Mouse (Mus musculus) neural tube, embryonic 14.5 days (tissue): ENCODE results near the gene Hyal6. TPM values are rescaled to one million over a fixed set of nuclear protein-coding genes. Genes with fewer than 3 reads are reported as not detected.

Experiments used
- ATAC-seq: fragments of 200-750 bp; cut with Nextera tagmentation; 2 replicates; pipeline ENCODE4 v1.8.0; 2017; ENCODE audit warnings: low read depth, mild to moderate bottlenecking, moderate TSS enrichment, moderate library complexity
- H3K27ac ChIP-seq: fragments of 300-500 bp; sonication (generic); 2 replicates; pipeline ENCODE4 v1.5.1; 2014; ENCODE audit warnings: low read depth, mild to moderate bottlenecking, control low read depth, low read length, moderate library complexity, mixed read lengths
- H3K27me3 ChIP-seq: fragments of 300-500 bp; sonication (generic); 2 replicates; pipeline ENCODE4 v1.6.1; 2014; ENCODE audit warnings: low read length; ENCODE audit not compliant: control insufficient read depth, insufficient read depth
- H3K36me3 ChIP-seq: fragments of 300-500 bp; sonication (generic); 2 replicates; pipeline ENCODE4 v1.6.1; 2014; ENCODE audit warnings: low read length, mixed read lengths; ENCODE audit not compliant: control insufficient read depth, insufficient read depth
- H3K4me1 ChIP-seq: fragments of 300-500 bp; sonication (generic); 2 replicates; pipeline ENCODE4 v1.6.1; 2014; ENCODE audit warnings: low read length; ENCODE audit not compliant: control insufficient read depth, insufficient read depth
- H3K4me2 ChIP-seq: fragments of 300-500 bp; sonication (generic); 2 replicates; pipeline ENCODE4 v1.6.1; 2014; ENCODE audit warnings: mild to moderate bottlenecking, low read depth, low read length, control low read depth
- H3K4me3 ChIP-seq: fragments of 300-500 bp; sonication (generic); 2 replicates; pipeline ENCODE4 v1.5.1; 2014; ENCODE audit warnings: low read depth, low read length, control low read depth, mixed read lengths
- H3K9ac ChIP-seq: fragments of 300-500 bp; sonication (generic); replicated peaks from 2 replicates; pipeline ENCODE4 v1.6.1; 2014; ENCODE audit warnings: low read depth, mild to moderate bottlenecking, control low read depth, low read length, mixed read lengths
- H3K9me3 ChIP-seq: fragments of 300-500 bp; sonication (generic); 2 replicates; pipeline ENCODE4 v1.6.1; 2016; ENCODE audit warnings: low read length; ENCODE audit not compliant: control insufficient read depth
- WGBS: fragments of 180-500 bp; shearing (Covaris S2); extraction: QIAGEN DNeasy Blood & Tissue Kit; methylation state at CpG from one replicate; pipeline ENCODE4 v1.1.7; 2014; 5-methylcytosine and 5-hydroxymethylcytosine counted together
- polyA plus RNA-seq: library from polyadenylated mRNA; unstranded; fragments of >200 nt; fragmentation: Nextera tagmentation; extraction: Ambion mirVana; gene quantifications from 2 replicates; pipeline ENCODE4 v1.2.1, GENCODE M21; 2014

The Hyal6 gene
- polyA plus RNA-seq, result not detected in 2 replicates

DNA sequence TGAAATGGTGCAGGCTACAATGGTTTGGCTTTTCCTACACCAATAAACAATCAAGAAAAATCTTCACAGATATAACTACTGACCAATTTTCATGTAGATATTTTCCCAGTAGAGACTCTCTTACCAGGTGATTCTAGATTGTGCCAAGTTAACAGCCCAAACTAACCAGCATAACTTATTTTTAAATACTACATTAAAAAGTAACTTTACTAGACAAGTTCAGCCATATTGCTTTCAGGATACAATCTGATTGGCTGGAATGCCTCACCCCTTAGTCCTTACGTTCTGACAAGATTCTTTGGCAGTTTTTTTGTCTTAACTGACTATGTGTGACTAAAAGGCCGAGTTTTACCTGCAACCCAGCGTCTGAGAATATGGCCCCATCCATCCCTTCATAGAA, at the start of gene Hyal6:
Hyal6 (plus strand) TSS at position 301 of the 400 bp plus-strand sequence.
- Histone ChIP-seq H3K4me2 (no peak within 1 kb of the TSS), H3K9me3 (no peaks in the 10 kb centered on the region), H3K27ac (no peak within 1 kb of the TSS), H3K4me3 (no peak within 1 kb of the TSS), H3K27me3 (no peaks in the 10 kb centered on the region), H3K9ac (no peak within 1 kb of the TSS), H3K36me3 (no peaks in the 10 kb centered on the region), H3K4me1 (no peaks in the 10 kb centered on the region)
- ATAC-seq, result no peak
- 87% methylated on average over 3 of the region's 3 CpGs for WGBS

DNA sequence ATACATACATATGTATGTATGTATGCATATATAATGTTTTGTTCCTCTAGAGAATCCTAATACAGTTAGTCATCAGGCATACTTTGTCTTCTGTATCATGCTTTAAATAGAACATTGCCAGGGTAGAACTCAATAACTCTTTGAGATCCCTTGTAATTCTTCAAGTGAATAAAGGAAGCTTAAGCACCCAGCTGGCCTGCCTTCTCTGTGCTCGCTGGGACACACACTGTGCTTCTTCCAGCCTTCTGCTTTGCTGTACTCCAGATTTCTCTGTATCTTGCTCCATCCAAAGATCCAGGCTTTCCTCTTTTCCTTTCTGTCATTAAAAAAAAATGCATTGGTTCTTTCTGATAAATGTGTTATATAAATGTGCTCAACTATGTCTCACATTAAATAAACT, 45.2 kb upstream of the Hyal6 start:
- WGBS, result 41% methylated on average over 1 of the region's 1 CpGs

DNA sequence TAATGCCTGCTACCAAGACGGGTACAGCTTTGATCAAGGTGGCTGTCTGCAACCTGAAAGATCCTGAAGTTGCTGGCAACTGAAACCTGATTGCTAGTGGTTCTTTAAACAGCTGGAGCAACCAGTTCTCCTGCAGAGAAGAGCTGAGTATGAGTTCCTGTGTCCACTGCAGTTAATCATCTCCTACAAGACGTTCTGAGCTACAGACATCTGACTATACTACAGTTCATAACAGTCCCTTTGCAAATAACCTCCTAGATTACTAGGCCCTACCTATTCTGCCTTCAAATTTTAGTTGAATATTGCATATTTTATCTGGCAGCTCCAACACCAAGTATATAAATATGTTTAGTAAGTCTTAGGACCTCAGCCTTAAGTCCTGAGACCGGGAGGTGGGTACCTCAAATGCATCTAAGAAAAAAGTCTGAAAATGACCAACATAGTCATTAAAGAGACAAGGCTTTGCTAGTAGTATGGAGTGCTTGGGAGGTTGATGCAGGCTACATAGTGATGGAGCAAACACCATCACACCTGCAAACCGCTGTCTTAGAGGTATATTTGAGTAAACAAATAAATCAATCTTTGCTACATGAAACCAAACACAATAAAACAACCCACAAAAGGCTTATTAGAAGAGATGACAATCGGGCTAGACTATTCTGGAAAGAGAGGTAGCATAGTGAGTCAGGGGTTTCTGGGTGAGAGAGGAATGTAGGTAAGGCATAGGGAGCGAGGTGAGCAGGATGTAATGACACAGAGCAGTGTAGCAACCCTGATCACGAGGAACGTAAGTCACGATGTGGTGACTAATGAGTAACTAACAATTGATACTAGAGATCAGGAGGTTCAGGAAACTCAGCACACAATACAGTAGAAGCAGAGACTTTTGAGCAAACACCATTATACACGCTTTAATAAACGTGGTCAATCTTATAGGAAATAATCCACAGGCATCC, 38.3 kb upstream of the Hyal6 start:
- H3K4me1 ChIP-seq, result no peaks in the 10 kb centered on the region
- no peaks in the 10 kb centered on the region for H3K27me3 ChIP-seq
- no peak overlapping the region for H3K4me3 ChIP-seq
- H3K4me2 ChIP-seq, result no peak overlapping the region
- WGBS, result 85% methylated on average over 11 of the region's 11 CpGs
- H3K36me3 ChIP-seq, result no peaks in the 10 kb centered on the region
- H3K27ac ChIP-seq, result no peak overlapping the region
- no peaks in the 10 kb centered on the region for H3K9me3 ChIP-seq
- ATAC-seq, result no peak
- H3K9ac ChIP-seq, result no peak overlapping the region

More for the DNA sequence above, 45.2 kb upstream of the Hyal6 start:
- Histone ChIP-seq H3K27ac (no peak overlapping the region), H3K9ac (no peak overlapping the region), H3K4me3 (no peak overlapping the region), H3K27me3 (no peaks in the 10 kb centered on the region), H3K4me1 (no peaks in the 10 kb centered on the region), H3K4me2 (no peak overlapping the region), H3K36me3 (no peaks in the 10 kb centered on the region), H3K9me3 (no peaks in the 10 kb centered on the region)
- ATAC-seq, result no peak

DNA sequence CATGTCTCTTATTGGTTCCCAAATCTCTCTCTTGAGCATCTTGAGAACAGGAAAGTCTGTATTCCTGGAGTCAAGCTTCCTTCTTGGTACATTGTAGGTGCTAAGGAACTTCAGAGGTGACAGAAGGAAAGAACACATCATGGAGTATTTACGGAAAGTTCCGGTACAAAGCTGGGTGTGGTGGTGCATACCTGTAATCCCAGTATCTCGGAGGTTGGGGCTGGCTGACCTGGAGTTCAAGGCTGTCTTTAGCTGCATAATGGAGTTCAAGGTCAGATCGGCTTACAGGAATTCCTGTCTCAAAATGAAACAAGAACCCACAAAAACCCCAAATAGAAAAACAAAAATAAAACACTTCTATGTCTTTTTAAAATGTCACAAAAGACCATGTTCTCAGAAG, 36.9 kb upstream of the Hyal6 start:
- Histone ChIP-seq H3K27me3 (no peaks in the 10 kb centered on the region), H3K36me3 (no peaks in the 10 kb centered on the region), H3K9me3 (no peaks in the 10 kb centered on the region), H3K4me2 (no peak overlapping the region), H3K4me1 (no peaks in the 10 kb centered on the region), H3K27ac (no peak overlapping the region), H3K9ac (no peak overlapping the region), H3K4me3 (no peak overlapping the region)
- 94% methylated on average over 4 of the region's 4 CpGs for WGBS
- ATAC-seq, result no peak

DNA sequence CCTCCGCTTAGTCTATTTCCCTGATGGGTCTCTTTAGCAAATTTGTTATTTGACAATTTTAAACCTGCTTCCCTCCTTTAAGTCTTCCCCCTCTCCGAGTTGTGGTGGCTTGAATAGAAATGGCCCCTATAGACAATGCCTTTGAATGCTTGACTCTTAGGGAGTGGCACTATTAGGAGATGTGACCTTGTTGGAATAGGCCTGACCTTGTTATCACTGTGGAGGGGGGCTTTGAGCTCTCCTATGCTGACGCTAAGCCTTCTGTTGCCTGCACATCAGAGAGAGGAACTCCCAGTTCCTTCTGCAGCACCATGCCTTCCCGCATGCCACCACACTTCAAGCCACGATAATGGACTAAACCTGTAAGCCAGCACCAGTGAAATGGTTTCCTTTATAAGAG, 35.8 kb upstream of the Hyal6 start:
- Histone ChIP-seq H3K4me2 (no peak overlapping the region), H3K27ac (no peak overlapping the region), H3K9ac (no peak overlapping the region), H3K27me3 (no peaks in the 10 kb centered on the region), H3K4me3 (no peak overlapping the region), H3K4me1 (no peaks in the 10 kb centered on the region), H3K36me3 (no peaks in the 10 kb centered on the region), H3K9me3 (no peaks in the 10 kb centered on the region)
- WGBS, result 93% methylated on average over 5 of the region's 5 CpGs
- no peak for ATAC-seq

DNA sequence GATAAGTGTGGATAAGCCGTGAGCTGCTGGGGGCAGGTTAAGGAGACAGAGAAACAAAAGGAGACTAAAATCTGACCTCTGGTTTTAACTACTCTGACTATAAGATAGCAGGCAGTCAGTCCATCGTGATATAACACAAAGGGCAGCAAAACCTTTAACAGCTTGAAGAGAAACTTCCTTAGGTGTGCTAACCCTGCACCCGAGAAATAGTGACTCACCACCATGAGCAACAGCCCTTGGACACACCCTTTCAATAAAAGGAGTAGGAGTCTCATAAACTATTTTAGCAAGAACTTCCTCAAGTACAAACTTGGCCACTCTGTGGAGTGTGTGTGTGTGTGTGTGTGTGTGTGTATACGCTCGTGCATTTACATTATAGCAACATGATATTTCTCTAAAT, 26.0 kb upstream of the Hyal6 start:
- H3K4me3 ChIP-seq, result no peak overlapping the region
- no peak overlapping the region for H3K27ac ChIP-seq
- no peak overlapping the region for H3K9ac ChIP-seq
- no peaks in the 10 kb centered on the region for H3K9me3 ChIP-seq
- no peak for ATAC-seq
- no peaks in the 10 kb centered on the region for H3K27me3 ChIP-seq
- H3K4me2 ChIP-seq, result no peak overlapping the region
- H3K4me1 ChIP-seq, result no peaks in the 10 kb centered on the region
- no peaks in the 10 kb centered on the region for H3K36me3 ChIP-seq
- WGBS, result 89% methylated on average over 5 of the region's 5 CpGs

DNA sequence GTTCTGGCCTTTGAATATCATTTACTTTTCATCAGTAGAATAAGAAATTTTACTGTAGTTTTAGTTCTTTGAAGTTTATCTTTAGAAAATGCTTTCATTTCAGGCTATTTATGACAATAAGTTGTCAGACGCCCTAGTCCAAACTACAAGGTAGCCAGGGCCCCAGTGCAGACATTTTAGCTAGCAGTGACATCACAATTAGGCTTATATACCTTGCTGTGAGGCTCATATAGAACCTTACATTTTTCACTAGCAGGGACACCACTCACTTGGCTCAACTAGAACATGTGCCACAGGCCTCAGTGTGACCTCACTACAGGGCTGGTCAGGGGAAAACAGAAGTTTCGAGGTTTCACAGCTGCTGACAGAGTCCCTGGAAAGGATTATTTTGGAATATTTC, 25.5 kb upstream of the Hyal6 start:
- 78% methylated on average over 2 of the region's 2 CpGs for WGBS
- no peaks in the 10 kb centered on the region for H3K4me1 ChIP-seq
- no peak overlapping the region for H3K4me2 ChIP-seq
- no peak for ATAC-seq
- no peaks in the 10 kb centered on the region for H3K27me3 ChIP-seq
- H3K9ac ChIP-seq, result no peak overlapping the region
- no peak overlapping the region for H3K4me3 ChIP-seq
- H3K27ac ChIP-seq, result no peak overlapping the region
- H3K36me3 ChIP-seq, result no peaks in the 10 kb centered on the region
- no peaks in the 10 kb centered on the region for H3K9me3 ChIP-seq

DNA sequence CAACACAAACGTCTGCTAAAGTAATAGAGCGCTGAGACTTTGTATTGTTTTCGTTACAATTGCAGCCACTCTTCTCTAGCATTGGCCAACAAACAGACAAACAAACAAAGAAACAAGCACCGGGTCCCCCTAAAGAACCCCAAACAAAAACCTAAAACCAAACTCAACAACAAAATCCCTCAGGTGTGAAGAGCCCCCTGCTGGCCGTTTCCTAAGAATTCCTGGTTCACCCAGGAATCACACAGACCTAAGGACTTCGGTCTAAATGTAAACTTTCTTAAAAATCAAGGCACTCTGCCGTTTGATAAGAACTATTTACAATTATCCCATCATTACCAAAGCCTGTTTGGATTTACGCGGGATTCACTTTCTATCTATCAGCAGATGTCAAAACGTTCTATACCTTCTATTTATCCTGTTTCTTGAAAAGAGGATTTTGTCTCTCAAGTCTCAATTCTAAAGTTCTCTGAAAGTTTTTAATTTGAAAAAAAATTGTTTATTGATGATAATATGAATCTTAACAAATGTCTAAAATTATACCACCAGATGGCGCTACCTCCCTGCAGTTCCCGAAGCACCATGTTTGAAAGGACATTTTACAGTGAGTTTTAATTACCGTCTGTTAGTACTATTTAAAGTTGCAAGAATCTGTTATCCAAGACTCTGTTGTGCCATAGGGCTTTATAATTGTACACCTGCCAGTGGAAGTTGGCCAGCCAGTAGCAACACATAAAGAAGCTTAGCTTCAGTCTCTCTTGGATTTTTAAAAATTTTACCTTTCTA, 11.5 kb upstream of the Hyal6 start:
- Histone ChIP-seq H3K36me3 (no peaks in the 10 kb centered on the region), H3K9me3 (no peaks in the 10 kb centered on the region), H3K27ac (no peak overlapping the region), H3K27me3 (no peaks in the 10 kb centered on the region), H3K4me3 (no peak overlapping the region), H3K9ac (no peak overlapping the region), H3K4me1 (no peaks in the 10 kb centered on the region), H3K4me2 (no peak overlapping the region)
- WGBS, result 32% methylated on average over 13 of the region's 13 CpGs
- ATAC-seq, result no peak

DNA sequence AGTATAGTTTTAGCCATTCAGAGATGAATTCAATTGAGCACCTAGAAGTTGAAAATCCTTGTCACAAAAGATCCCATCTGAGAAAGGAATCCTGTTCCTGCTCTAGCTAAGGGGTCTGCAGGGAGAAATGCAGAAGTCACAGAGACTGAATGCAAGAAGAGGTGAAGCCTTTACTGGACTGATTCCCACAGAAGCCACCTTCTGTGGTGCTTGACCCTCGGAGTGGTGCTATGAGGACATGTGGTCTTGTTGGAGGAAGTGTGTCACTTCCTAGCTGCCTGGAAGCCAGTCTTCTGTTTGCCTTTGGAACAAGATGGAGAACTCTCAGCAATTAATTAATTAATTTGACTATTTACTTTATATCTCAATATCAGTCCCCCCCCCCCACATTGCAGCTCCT, 4.9 kb upstream of the Hyal6 start:
- no peak overlapping the region for H3K27ac ChIP-seq
- no peak overlapping the region for H3K9ac ChIP-seq
- no peaks in the 10 kb centered on the region for H3K27me3 ChIP-seq
- H3K4me2 ChIP-seq, result no peak overlapping the region
- H3K36me3 ChIP-seq, result no peaks in the 10 kb centered on the region
- WGBS, result 100% methylated on average over 1 of the region's 1 CpGs
- no peak overlapping the region for H3K4me3 ChIP-seq
- H3K4me1 ChIP-seq, result no peaks in the 10 kb centered on the region
- no peaks in the 10 kb centered on the region for H3K9me3 ChIP-seq
- ATAC-seq, result no peak
